Mouse (Mus musculus): ENCODE data around the gene Dpp3.
"Not testable (repeated sequence)": the region's sequence is repeated elsewhere in the genome, so short reads cannot be mapped to it uniquely, and the experiment has no call there.

Dpp3 gene

GRCm38 (mm10) chr19:4891798-4892197, 36.3 kb downstream of the Dpp3 start:
- DNase-seq = no peak

- no peak for DNase-seq
These were observed 38.3 kb downstream of the Dpp3 start for GRCm38 (mm10) chr19:4889791-4890190.

DNA sequence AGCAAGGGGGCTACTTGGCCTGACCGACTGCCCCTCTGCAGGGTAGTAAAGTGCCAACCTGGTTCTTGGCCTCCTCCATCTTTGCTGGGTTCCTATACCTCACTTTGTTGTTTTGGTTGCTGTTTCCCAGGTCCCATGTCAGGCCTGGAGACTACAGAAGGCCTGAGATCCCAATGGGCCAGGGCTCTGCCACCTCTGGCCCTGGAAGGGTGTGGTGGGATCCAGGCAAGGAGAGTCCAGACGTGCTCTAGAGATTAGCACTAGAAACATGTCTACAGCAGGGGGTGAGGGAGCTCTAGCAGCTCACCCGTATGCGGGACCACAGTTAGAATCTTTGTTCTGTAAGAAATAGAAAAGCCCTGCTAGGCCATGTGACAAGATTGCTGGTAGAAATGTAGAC, 44.1 kb downstream of the Dpp3 start:
- no peak for DNase-seq

DNA sequence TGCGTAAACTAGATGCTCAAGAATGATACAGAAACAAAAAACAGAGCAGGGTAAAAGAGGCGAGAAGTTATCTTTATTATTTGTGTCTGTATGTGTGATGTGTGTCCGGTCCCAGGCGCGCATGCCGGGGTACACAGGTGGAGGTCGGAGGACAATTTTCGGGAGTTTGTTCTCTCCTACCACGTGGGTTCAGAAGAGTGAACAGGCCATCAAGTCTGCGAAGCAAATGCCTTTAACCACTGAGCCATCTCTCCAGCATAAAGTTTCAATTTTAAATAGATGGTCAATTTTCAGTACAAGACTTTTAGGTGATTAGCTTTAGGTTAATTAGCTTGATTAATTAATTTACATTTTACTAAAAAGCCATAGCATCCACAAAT, 48.8 kb downstream of the Dpp3 start:
- no peak for DNase-seq

GRCm38 (mm10) chr19:4878405-4879323, 49.4 kb downstream of the Dpp3 start, which contains the start of gene Zdhhc24:
Gene Zdhhc24, plus strand, starts transcription at chr19:4878668.
- peak; percentile 98 to 99 for DNase-seq

- DNase-seq = no peak
These were observed 50.3 kb downstream of the Dpp3 start, which contains the start of gene Actn3 for GRCm38 (mm10) chr19:4877785-4878184. Gene Actn3, minus strand, starts transcription at chr19:4877909.

DNA sequence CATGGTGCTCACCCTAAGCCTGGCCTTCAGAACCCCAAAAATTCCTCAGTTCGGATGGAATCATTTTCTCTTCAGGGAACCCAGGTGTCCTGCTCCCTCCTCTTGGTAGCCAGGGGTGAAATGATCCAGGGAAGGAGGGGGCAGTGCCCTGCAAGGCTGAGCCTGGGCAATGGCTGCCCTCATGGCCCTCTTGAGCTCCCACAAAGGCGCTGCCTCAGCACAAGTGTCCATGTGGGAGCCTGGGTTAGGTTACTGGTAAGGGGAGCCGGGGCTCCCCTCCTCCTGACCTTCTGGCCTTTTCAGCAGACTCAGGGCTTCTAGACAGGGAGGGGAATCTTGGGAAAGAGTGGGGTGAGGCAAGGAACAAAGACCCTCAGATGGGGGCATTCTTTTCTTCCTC, 51.3 kb downstream of the Dpp3 start:
- DNase-seq = no peak

GRCm38 (mm10) chr19:4876241-4876640, 51.8 kb downstream of the Dpp3 start:
- DNase-seq = no peak

GRCm38 (mm10) chr19:4874613-4875012, 53.5 kb downstream of the Dpp3 start:
- DNase-seq = not testable (repeated sequence)

GRCm38 (mm10) chr19:4865147-4865546, 62.9 kb downstream of the Dpp3 start:
- DNase-seq = peak; percentile 30 to 64

DNA sequence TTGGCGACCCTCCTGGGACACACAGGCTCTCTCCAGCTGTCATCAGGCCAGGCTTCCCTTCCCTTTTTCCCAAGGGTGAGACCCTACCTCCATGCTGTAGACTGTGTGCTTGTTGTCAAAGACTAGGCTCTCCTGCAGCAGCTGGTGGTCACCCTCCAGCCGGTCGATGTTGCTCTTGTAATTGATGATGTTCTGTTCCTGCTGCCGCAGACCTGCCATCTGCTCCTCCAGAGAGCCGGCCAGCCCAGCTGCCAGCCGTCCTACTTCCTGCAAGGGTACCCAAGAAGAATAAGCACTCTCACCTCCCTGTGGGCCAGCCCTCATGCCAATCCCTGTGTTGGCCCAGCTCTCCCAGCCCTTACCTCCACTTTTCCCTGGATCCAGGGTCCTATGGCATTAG, 65.0 kb downstream of the Dpp3 start:
- DNase-seq = peak; percentile 46 to 47

- DNase-seq = no peak
These were observed 69.0 kb downstream of the Dpp3 start for GRCm38 (mm10) chr19:4859081-4859480.

Measured in cerebellum, postnatal 14 days (tissue).